Mouse (Mus musculus) cerebral cortex, adult 2 months (tissue): ENCODE measurements around the gene Rp2.

Source experiments
- WGBS: fragments of 180-500 bp; shearing (Covaris S2); methylation state at CpG from one replicate; pipeline ENCODE4 v1.1.7; 2018; 5-methylcytosine and 5-hydroxymethylcytosine counted together

The Rp2 gene

GRCm38 (mm10) chrX:20364391-20365365, at the start of gene Rp2:
Rp2 (plus strand) TSS chrX:20364481.
- 4% methylated on average over 35 of the region's 35 CpGs for WGBS

- WGBS, result 43% methylated on average over 1 of the region's 1 CpGs
These were observed 31.5 kb upstream of the Rp2 start for GRCm38 (mm10) chrX:20332756-20333155.

DNA sequence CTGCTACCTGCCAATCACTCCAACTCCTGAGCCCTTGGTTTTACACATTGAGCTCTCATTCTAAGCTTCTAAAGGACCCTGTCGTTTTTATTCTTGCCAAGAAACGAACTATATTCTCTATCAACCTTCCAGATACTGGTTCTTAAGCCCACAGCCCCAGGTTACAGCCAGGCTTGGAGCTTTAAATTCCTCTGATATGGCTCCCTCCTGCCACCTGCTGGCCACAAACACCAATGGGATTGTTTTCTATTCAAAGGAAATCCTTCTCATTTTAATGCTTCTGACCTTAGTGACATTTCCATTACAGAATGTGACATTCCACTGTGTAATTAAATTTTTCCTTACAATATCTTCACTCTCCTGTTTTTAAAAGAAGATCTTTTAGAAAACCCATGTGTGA, 28.6 kb upstream of the Rp2 start:
- whole genome bisulfite sequencing, result 17% methylated on average over 2 of the region's 2 CpGs

DNA sequence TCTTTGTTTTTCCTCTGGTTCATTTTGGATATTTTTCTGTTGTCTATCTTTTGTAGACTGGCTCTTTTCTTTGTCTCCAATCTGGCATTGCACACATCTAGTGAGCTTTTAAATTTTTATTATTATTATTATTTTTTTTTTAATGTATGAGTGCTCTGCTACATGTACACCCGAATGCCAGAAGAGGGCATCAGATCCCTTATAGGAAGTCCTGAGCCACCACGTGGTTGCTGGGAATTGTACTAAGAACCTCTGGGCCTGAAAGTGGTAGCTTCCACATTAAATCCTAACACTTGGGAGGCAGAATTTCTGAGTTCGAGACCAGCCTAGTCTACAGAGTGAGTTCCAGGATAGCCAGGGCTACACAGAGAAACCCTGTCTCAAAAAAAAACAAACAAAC, 17.9 kb upstream of the Rp2 start:
- WGBS, result 66% methylated on average over 3 of the region's 3 CpGs

- WGBS, result 82% methylated on average over 4 of the region's 4 CpGs
These were observed 14.0 kb upstream of the Rp2 start for GRCm38 (mm10) chrX:20350241-20350640.

DNA sequence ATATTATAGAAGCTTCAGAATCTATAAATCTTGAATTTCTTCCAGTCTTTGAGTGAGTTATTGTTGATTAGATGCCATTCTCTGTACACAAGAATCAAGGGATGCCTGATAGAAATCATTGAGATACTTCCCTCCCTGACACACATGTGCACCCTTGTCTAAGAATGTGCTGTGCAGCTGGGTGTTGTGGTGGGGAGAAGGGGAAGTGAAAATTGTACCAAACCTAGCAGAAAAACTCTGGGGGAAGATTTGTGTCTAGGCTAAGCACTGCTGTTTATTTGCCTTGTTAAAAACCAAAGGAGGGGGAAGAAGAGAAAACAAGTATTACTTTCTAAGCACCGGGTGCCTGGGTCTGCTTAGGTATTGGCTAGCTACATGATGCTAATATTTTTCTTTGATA, 9.0 kb upstream of the Rp2 start:
- WGBS, result 77% methylated on average over 1 of the region's 1 CpGs

DNA sequence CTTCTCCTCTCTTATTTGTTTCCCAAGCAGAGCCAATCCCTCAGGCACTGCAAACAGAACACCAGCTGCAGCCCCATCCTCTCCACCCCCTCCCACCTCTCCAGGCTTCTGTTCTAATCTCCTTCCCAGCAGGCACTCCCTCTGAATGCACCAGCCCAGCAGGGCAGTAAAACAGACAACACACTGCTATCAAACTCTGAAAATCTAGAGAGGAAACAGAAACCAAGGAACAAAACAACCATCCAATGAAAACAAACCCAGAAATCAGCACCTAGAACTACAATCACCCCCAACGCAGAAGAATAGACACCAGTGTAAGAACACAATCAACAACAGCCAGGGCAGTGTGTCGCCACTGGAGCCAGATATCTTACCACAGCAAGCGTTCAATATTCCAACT, 8.0 kb upstream of the Rp2 start:
- WGBS, result 38% methylated on average over 3 of the region's 3 CpGs

DNA sequence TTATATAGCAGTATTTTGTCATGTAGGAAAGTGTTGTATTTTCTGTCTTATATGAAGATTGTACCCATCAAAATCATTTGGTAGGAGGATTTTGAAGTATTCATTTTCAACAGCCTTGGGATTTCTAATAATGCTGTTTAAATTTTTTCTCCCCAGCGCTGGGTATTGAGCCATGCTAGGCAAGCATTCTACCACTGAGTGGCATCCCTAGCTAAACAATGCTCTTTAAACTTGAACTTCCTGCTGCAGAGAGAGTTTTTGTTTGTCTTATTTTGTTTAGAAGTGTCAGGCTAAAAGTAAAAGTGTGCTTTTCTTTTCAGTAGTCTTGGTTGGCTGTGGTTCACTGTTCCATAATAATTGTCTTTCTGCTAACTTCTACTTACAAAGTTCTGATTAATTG, 1.8 kb downstream of the Rp2 start:
- 48% methylated on average over 1 of the region's 1 CpGs for WGBS

DNA sequence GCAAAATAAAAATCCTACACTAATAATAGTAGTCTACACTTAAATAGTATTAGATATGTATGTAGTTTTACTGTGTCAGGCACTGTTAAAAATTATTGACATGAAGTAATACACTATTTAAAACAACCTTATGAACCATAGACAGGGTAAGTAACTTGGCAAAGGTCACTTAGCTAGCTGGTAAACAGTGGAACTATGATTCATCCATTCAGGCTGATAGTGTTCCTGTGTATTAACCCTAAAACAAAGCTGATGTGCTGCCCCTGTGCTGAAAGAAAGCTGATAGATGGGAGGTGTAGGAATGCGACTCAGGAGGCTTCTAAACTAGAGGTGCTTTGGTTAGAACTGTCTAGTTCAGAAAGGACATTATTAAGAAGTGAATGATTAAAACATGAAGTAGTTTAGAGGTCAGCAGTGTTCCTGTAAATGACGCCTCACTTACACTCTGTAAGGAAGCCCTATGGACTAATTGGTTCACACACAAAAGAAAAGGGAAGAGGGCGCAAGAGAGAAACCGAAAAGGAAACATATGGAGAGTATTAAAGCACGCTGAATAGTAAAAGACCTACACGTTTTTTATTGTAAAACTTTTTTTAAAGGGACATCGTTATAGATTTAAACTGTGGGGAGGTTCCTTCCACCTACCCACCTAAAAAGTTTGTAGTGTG, 15.2 kb downstream of the Rp2 start:
- WGBS, result 59% methylated on average over 7 of the region's 7 CpGs

GRCm38 (mm10) chrX:20382260-20382659, 18.0 kb downstream of the Rp2 start:
- 95% methylated on average over 6 of the region's 6 CpGs for WGBS

DNA sequence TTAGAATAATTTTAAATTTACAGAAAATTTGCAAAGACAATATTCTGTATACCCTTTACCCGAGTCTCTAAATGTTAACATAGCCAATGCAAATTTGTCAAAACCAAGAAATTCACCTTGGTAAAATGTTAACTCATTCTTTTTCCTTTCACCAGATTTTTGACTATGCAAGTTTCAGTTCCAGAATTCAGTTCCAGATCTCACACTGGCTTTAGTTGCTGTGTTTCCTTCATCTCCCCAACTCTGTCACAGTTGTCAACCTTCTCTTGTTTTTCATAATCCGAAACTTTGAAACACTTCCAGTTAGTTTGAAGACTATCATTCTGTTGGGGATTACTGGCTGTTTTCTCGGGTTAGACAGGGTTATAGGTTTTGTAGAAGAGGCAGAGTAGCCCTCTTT, 22.7 kb downstream of the Rp2 start:
- WGBS, result 77% methylated on average over 3 of the region's 3 CpGs

DNA sequence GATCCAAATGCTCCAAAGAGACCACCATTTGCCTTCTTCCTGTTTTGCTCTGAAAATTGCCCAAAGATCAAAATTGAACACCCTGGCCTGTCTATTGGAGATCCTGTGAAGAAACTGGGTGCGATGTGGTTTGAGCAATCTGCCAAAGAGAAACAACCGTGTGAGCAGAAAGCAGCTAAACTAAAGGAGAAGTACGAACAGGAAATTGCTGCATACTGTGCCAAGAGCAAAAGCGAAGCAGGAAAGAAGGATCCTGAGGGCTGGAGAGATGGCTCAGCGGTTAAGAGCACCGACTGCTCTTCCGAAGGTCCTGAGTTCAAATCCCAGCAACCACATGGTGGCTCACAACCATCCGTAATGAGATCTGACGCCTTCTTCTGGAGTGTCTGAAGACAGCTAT, 27.7 kb downstream of the Rp2 start:
- WGBS, result 87% methylated on average over 9 of the region's 9 CpGs

DNA sequence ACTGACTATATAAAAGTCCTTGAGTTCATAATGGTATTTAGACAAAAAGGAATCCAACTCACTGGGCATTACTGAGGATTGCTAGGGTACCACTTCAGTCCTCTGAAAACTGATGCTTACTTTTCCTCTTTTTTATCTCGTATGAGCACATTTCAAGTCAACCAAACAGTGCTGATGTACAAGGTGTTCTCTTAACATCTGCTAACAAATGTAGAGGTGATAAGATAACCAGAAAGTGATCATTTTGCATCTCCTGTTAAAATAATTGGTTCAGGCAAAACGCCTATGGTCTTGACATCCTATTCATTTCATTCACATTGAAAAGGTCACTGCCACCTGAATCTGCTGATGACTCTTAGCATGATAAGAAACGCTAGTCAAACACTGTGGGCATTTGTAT, 28.7 kb downstream of the Rp2 start:
- 87% methylated on average over 3 of the region's 3 CpGs for WGBS

DNA sequence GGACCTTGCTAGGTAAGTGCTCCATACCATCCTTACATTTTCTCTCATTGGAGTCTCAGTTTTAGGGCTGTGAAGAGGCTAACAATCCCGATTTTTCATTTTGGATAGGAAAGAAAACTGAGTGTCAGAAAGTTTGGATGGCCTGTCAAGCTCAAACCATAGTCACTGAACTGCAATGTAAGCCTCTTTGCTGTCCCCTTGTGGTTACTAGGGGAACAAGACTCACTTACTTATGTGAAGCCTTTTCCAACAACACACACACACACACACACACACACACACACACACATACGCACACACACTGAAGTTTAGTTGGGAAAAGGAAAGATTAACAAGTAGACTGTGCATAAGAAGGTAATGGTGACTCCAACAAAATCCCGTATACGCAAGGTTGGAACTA, 39.8 kb downstream of the Rp2 start:
- 97% methylated on average over 4 of the region's 4 CpGs for WGBS

- WGBS, result 98% methylated on average over 2 of the region's 2 CpGs
These were observed 42.6 kb downstream of the Rp2 start for GRCm38 (mm10) chrX:20406909-20407308.

DNA sequence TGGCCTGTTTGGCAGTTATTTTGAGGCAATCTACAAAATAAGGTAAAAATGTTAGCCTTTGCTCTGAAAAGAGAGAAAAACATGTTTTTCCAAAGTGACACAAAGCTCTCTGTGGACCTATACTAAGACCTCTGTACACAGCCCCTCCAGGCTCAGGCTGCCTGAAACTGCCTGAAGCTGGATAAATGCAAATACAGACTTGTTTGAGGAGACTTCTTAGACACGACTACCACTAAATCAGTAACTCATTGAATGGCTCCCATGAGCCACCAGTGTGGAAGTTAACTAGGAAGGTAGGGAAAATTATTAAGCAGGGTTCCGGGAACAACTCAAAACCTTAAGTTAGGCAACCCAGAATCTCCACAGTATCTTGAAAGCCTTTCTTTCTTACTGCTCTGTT, 43.4 kb downstream of the Rp2 start:
- WGBS, result 72% methylated on average over 2 of the region's 2 CpGs

DNA sequence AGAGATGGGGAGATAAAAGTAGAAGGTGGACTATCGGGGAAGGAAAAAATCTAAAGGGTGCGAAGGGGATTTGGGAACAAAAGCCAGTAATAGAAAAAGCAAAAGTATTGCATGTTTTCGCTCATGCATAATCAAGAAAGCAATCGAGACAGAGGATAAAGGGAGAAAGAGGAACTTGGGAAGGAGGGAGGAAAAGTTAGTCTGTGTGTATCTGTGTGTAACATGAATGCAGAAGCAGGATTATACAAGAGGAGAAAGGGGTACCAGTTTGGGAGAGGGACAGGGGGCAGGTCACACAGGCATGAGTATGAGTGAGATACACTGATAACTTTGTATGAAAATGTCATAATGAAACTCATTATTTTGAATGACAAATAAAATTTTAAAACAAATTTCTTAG, 47.1 kb downstream of the Rp2 start:
- WGBS, result 85% methylated on average over 4 of the region's 4 CpGs

- 82% methylated on average over 3 of the region's 3 CpGs for WGBS
These were observed 47.9 kb downstream of the Rp2 start for GRCm38 (mm10) chrX:20412221-20412620.

GRCm38 (mm10) chrX:20414885-20415622, 50.8 kb downstream of the Rp2 start:
- WGBS, result 35% methylated on average over 10 of the region's 10 CpGs

GRCm38 (mm10) chrX:20418461-20418860, 54.2 kb downstream of the Rp2 start:
- 64% methylated on average over 2 of the region's 2 CpGs for WGBS

DNA sequence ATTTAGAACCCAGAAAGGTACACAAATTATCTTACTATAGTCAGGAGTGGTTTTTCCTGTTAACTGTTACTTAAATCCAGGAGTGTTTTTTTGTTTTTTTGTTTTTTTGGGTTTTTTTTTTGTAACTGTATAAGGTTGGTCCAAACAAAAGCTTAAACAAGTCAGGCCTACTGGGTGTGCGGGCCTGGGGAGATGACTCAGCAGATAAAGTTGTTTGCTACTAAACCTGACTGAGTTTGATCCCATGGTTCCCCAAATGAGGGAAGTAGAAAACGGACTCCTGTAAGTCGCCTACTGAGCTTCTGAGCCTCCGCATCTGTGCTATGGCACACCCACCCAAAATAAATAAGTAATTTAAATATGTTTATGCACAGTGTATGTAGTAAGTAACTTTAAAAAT, 55.3 kb downstream of the Rp2 start:
- 85% methylated on average over 4 of the region's 4 CpGs for WGBS

DNA sequence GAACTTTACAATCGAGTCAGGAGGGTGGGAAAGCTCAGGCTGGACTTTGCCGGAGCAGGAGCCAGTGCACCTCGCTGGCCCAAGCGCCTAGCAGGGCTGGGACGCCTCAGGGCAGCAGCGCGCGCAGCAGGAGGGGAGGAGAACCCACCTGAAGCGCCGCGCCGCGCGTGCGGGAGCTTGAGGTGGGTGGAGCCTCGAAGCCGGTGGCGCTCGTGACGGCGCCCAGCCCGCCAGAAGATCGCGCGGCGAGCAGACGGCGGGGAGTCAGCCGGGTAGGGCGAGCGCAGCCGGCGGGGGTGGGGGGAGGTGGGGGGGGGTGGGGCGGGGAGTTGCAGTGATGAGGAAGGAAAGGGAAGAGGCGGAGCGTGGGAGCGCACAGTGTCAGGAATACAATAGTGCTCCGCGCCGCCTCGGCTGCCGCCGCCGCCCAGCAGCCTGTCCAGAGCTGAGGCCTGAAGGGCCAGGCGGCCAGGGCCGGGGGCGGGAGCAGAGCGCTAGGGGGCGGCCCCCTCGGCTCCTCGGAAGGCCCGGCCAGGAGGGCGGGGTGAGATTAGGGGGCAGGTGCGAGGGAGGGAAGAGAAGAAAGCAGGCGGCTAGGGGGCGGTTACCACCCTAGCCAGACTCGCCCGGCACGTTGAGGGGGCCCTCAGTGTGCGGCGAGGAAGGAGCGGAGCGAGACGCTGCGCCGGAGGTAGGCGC, 61.0 kb downstream of the Rp2 start, which contains the start of gene Jade3:
Gene Jade3 (plus strand): TSS at position 549 of the 699 bp plus-strand sequence.
- 3% methylated on average over 51 of the region's 67 CpGs for WGBS
